12 mouse cellular contexts compared by ENCODE assay signal in genomic region chr15:78510121-78510576, GRCm38 (mm10). TPM values are rescaled to one million over a fixed set of nuclear protein-coding genes. Genes with fewer than 3 reads are reported as not detected.
A peak's percentile ranks its signal among the peaks of the same experiment; 100 is the strongest.
DNase-seq lines count a peak whose midpoint lies in the region; ATAC-seq and TF ChIP-seq lines count a peak whose summit lies in the region.
"Had no signal": no experiment of that assay in that cellular context is flagged by ENCODE, and none has a peak within 500 bp of the region (broad histone marks: within the 10 kb centered on the region; RNA-seq: fewer than 3 reads in every experiment).

No protein-coding gene starts in this region.

- no peaks in the 10 kb centered on the region for H3K27me3 ChIP-seq in liver, postnatal 0 days (ENCODE audit: insufficient read depth, low read length)
- no peaks in the 10 kb centered on the region for H3K27me3 ChIP-seq in limb, embryonic 10.5 days (ENCODE audit: low read depth, poor library complexity, severe bottlenecking)
- no peaks in the 10 kb centered on the region for H3K27me3 ChIP-seq in neural tube, embryonic 12.5 days (replicated peaks)
- H3K27me3 ChIP-seq: kidney, embryonic 15.5 days had no signal

- TF ChIP-seq EP300 in liver, postnatal 0 days (IDR thresholded peaks at IDR 0.05; ENCODE audit: low read depth) = no peak

- ATAC-seq in liver, postnatal 0 days = no peak
- no peak for ATAC-seq in neural tube, embryonic 12.5 days (ENCODE audit: low FRiP score, low read depth)

- H3K4me3 ChIP-seq in liver, postnatal 0 days (ENCODE audit: low read depth, low read length) = no peak overlapping the region
- peak overlapping the region; percentile 24 for H3K4me3 ChIP-seq in limb, embryonic 10.5 days
- no peak overlapping the region for H3K4me3 ChIP-seq in neural tube, embryonic 12.5 days
- H3K4me3 ChIP-seq: kidney, embryonic 15.5 days had no signal

- no peak for TF ChIP-seq CTCF in liver, postnatal 0 days (IDR thresholded peaks at IDR 0.05; ENCODE audit: low read depth)

- WGBS in liver, postnatal 0 days (ENCODE audit: insufficient replicate concordance) = 45% methylated on average over 8 of the region's 8 CpGs
- WGBS in limb, embryonic 10.5 days = 66% methylated on average over 8 of the region's 8 CpGs
- WGBS in neural tube, embryonic 12.5 days = 56% methylated on average over 8 of the region's 8 CpGs

- DNase-seq in liver, postnatal 0 days = peak; percentile 28
- DNase-seq in liver = no peak
- DNase-seq in T-cell, adult 2 months (ENCODE audit: low spot score) = peak; percentile 11
- DNase-seq in limb, embryonic 10.5 days (ENCODE audit: low spot score) = no peak
- DNase-seq in gastrocnemius, postnatal 4 days (ENCODE audit: low spot score in 2 of 2) = no peak
- no peak for DNase-seq in adrenal gland, postnatal 4 days (ENCODE audit: low spot score in 2 of 2)
- DNase-seq: adrenal gland, adult 2 months; cerebellum, adult 9-10 months; lung, adult 2 months; thymus, postnatal 25 days had no signal

- H3K4me2 ChIP-seq in liver, postnatal 0 days (ENCODE audit: low read depth, low read length) = no peak overlapping the region
- H3K4me2 ChIP-seq in neural tube, embryonic 12.5 days (replicated peaks) = peak overlapping the region; percentile 33
- H3K4me2 ChIP-seq: kidney, embryonic 15.5 days had no signal

- H3K4me1 ChIP-seq in liver, postnatal 0 days (ENCODE audit: insufficient read depth) = peaks cover 24% of the 10 kb centered on the region
- H3K4me1 ChIP-seq in limb, embryonic 10.5 days = peaks cover 21% of the 10 kb centered on the region
- peaks cover 9% of the 10 kb centered on the region; the same call in 1 of the 2 replicates for H3K4me1 ChIP-seq in neural tube, embryonic 12.5 days

- H3K36me3 ChIP-seq in liver, postnatal 0 days (replicated peaks; ENCODE audit: insufficient read depth, low read length) = no peaks in the 10 kb centered on the region
- no peaks in the 10 kb centered on the region for H3K36me3 ChIP-seq in limb, embryonic 10.5 days
- H3K36me3 ChIP-seq in neural tube, embryonic 12.5 days = no peaks in the 10 kb centered on the region
- H3K36me3 ChIP-seq: kidney, embryonic 15.5 days had no signal

- H3K27ac ChIP-seq in liver, postnatal 0 days (ENCODE audit: low read depth) = no peak overlapping the region
- H3K27ac ChIP-seq in limb, embryonic 10.5 days = peak overlapping the region; percentile 82
- no peak overlapping the region for H3K27ac ChIP-seq in neural tube, embryonic 12.5 days
- H3K27ac ChIP-seq: kidney, embryonic 15.5 days had no signal

- H3K9me3 ChIP-seq in liver, postnatal 0 days (ENCODE audit: low read length) = no peaks in the 10 kb centered on the region
- no peaks in the 10 kb centered on the region for H3K9me3 ChIP-seq in limb, embryonic 10.5 days (replicated peaks)
- 0 out of 2 replicates have a peak, but pooled peaks cover 2% of the 10 kb centered on the region for H3K9me3 ChIP-seq in neural tube, embryonic 12.5 days
- H3K9me3 ChIP-seq: kidney, embryonic 15.5 days had no signal

- H3K9ac ChIP-seq in liver, postnatal 0 days (replicated peaks) = no peak overlapping the region
- H3K9ac ChIP-seq in neural tube, embryonic 12.5 days = peak overlapping the region; percentile 6; the same call in 1 of the 2 replicates
- H3K9ac ChIP-seq: kidney, embryonic 15.5 days had no signal

RNA-seq across cellular contexts. Expression of gene Il2rb, which starts 15.1 kb away (rescaled TPM):
- 2.0 and 2.1 TPM in 2 replicates for polyA plus RNA-seq in liver, postnatal 0 days (2015; fragmentation: Nextera tagmentation; extraction: Ambion mirVana)
- polyA plus RNA-seq in limb, embryonic 10.5 days (2016; fragmentation: Nextera tagmentation; extraction: Ambion mirVana) = 0.04 TPM in 1 of 2 replicates, not detected in the other
- not detected in 2 replicates for polyA plus RNA-seq in neural tube, embryonic 12.5 days (2016; fragmentation: Nextera tagmentation; extraction: Ambion mirVana)
- total RNA-seq in gastrocnemius, postnatal 4 days (2021) = under 1 TPM; 0.16 to 0.20 TPM
- total RNA-seq in adrenal gland, postnatal 4 days (2021) = 1 to 10 TPM in 1 of 2 experiments, under 1 TPM in 1; 0.64 to 1.3 TPM

RNA-seq across cellular contexts. Expression of gene C1qtnf6, which starts 21.1 kb away (rescaled TPM):
- 4.3 and 4.4 TPM in 2 replicates for polyA plus RNA-seq in liver, postnatal 0 days (2015; fragmentation: Nextera tagmentation; extraction: Ambion mirVana)
- 10.9 and 14.6 TPM in 2 replicates for polyA plus RNA-seq in limb, embryonic 10.5 days (2016; fragmentation: Nextera tagmentation; extraction: Ambion mirVana)
- 7.1 and 8.7 TPM in 2 replicates for polyA plus RNA-seq in neural tube, embryonic 12.5 days (2016; fragmentation: Nextera tagmentation; extraction: Ambion mirVana)
- 10 to 100 TPM; 66.7 to 75.1 TPM for total RNA-seq in gastrocnemius, postnatal 4 days (2021)
- 10 to 100 TPM; 81.8 to 93.0 TPM for total RNA-seq in adrenal gland, postnatal 4 days (2021)

RNA-seq across cellular contexts. Expression of gene Sstr3, which starts 34.3 kb away (rescaled TPM):
- polyA plus RNA-seq in liver, postnatal 0 days (2015; fragmentation: Nextera tagmentation; extraction: Ambion mirVana) = not detected in 2 replicates
- polyA plus RNA-seq in limb, embryonic 10.5 days (2016; fragmentation: Nextera tagmentation; extraction: Ambion mirVana) = not detected in 2 replicates
- 0.18 and 0.24 TPM in 2 replicates for polyA plus RNA-seq in neural tube, embryonic 12.5 days (2016; fragmentation: Nextera tagmentation; extraction: Ambion mirVana)
- total RNA-seq in gastrocnemius, postnatal 4 days (2021) = under 1 TPM in 1 of 2 experiments, not detected in 1; 0.05 TPM
- total RNA-seq in adrenal gland, postnatal 4 days (2021) = 1 to 10 TPM in 1 of 2 experiments, under 1 TPM in 1; 0.79 to 1.3 TPM

RNA-seq across cellular contexts. Expression of gene Tmprss6, which starts 41.7 kb away (rescaled TPM):
- polyA plus RNA-seq in liver, postnatal 0 days (2015; fragmentation: Nextera tagmentation; extraction: Ambion mirVana) = 73.4 and 80.3 TPM in 2 replicates
- 0.06 TPM in 1 of 2 replicates, not detected in the other for polyA plus RNA-seq in limb, embryonic 10.5 days (2016; fragmentation: Nextera tagmentation; extraction: Ambion mirVana)
- polyA plus RNA-seq in neural tube, embryonic 12.5 days (2016; fragmentation: Nextera tagmentation; extraction: Ambion mirVana) = 0.71 TPM in 1 of 2 replicates, not detected in the other
- under 1 TPM in 1 of 2 experiments, not detected in 1; 0.62 TPM for total RNA-seq in gastrocnemius, postnatal 4 days (2021)
- total RNA-seq in adrenal gland, postnatal 4 days (2021) = 10 to 100 TPM in 1 of 2 experiments, 1 to 10 TPM in 1; 1.8 to 22.4 TPM

Comparison
In these comparisons a context has a peak if more than half of its experiments do, and no peak if none do; other contexts are left out.
1. DNase-seq: peak in liver, postnatal 0 days (single experiment) and T-cell, adult 2 months (single experiment); none in liver (single experiment), limb, embryonic 10.5 days (single experiment), gastrocnemius, postnatal 4 days (0 of 2) and adrenal gland, postnatal 4 days (0 of 2).